In the genomic region with DNA sequence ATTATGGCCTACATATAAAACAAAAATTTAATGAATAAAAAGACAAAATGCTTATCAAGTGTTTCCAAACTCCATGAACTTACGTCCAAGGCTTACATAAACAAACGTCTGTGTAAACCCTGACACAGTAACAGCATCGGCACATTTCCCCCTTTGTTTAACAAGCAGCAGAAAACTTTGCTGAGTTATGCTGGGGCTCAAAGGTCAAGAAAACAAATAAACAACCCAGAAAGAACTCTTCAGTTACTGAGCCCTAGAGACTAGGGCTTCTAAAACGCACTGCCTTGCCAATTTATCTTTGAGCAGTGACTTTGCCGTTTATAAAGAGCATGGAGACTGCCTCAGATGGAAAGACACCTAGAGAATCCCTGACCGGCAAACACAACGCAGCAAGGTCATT, we compare ENCODE assay signal across 9 mouse cellular contexts. TPM values are rescaled to one million over a fixed set of nuclear protein-coding genes. Genes with fewer than 3 reads are reported as not detected.
A peak's percentile ranks its signal among the peaks of the same experiment; 100 is the strongest.
DNase-seq lines count a peak whose midpoint lies in the region; ATAC-seq and TF ChIP-seq lines count a peak whose summit lies in the region.
"Had no signal": no experiment of that assay in that cellular context is flagged by ENCODE, and none has a peak within 500 bp of the region (broad histone marks: within the 10 kb centered on the region; RNA-seq: fewer than 3 reads in every experiment).

No protein-coding gene starts in this region.

- 12% methylated on average over 7 of the region's 7 CpGs for WGBS in lung, embryonic 14.5 days
- 65% methylated on average over 7 of the region's 7 CpGs for WGBS in forebrain, embryonic 16.5 days
- 20% methylated on average over 7 of the region's 7 CpGs for WGBS in kidney, postnatal 0 days
- 15% methylated on average over 7 of the region's 7 CpGs for whole genome bisulfite sequencing in small intestine, adult 2 months

- H3K36me3 ChIP-seq in lung, embryonic 14.5 days (ENCODE audit: insufficient read depth), result peaks cover 33% of the 10 kb centered on the region; the same call in 1 of the 2 replicates
- H3K36me3 ChIP-seq in forebrain, embryonic 16.5 days (ENCODE audit: control insufficient read depth, insufficient read depth), result peaks cover 6% of the 10 kb centered on the region
- peaks cover 5% of the 10 kb centered on the region for H3K36me3 ChIP-seq in kidney, postnatal 0 days (ENCODE audit: insufficient read depth, low read length)
- H3K36me3 ChIP-seq in small intestine, adult 2 months (ENCODE audit: control insufficient read depth, insufficient read depth, low read length), result peaks cover 4% of the 10 kb centered on the region; the same call in 1 of the 2 replicates

- H3K9ac ChIP-seq in lung, embryonic 14.5 days, result no peak overlapping the region
- H3K9ac ChIP-seq in forebrain, embryonic 16.5 days (replicated peaks; ENCODE audit: low read depth, low read length), result no peak overlapping the region
- no peak overlapping the region; the same call in 1 of the 2 replicates for H3K9ac ChIP-seq in kidney, postnatal 0 days (ENCODE audit: low read depth, low read length)
- H3K9ac ChIP-seq: limb, embryonic 15.5 days had no signal

- H3K27ac ChIP-seq in lung, embryonic 14.5 days (ENCODE audit: low read depth), result peak overlapping the region; percentile 82
- H3K27ac ChIP-seq in forebrain, embryonic 16.5 days (ENCODE audit: low read length), result 0 out of 2 replicates have a peak overlapping the region, but pooled peaks have one; percentile 6
- H3K27ac ChIP-seq in kidney, postnatal 0 days, result peak overlapping the region; percentile 86
- H3K27ac ChIP-seq in small intestine, adult 2 months (ENCODE audit: insufficient read depth, low read depth, low read length), result peak overlapping the region; percentile 54
- H3K27ac ChIP-seq: limb, embryonic 15.5 days had no signal

- peaks cover 5% of the 10 kb centered on the region; the same call in 1 of the 2 replicates for H3K9me3 ChIP-seq in lung, embryonic 14.5 days (ENCODE audit: low read depth, low read length)
- peaks cover 9% of the 10 kb centered on the region for H3K9me3 ChIP-seq in forebrain, embryonic 16.5 days (ENCODE audit: control insufficient read depth, low read length)
- H3K9me3 ChIP-seq in kidney, postnatal 0 days (replicated peaks; ENCODE audit: low read length), result no peaks in the 10 kb centered on the region
- H3K9me3 ChIP-seq: limb, embryonic 15.5 days had no signal

- no peak overlapping the region for H3K4me3 ChIP-seq in lung, embryonic 14.5 days (ENCODE audit: low read depth, low read length)
- no peak overlapping the region for H3K4me3 ChIP-seq in forebrain, embryonic 16.5 days (replicated peaks; ENCODE audit: low read length)
- no peak overlapping the region for H3K4me3 ChIP-seq in kidney, postnatal 0 days (replicated peaks; ENCODE audit: low read depth, low read length)
- H3K4me3 ChIP-seq in small intestine, adult 2 months (ENCODE audit: low read depth, low read length), result no peak overlapping the region
- H3K4me3 ChIP-seq: limb, embryonic 15.5 days had no signal

- peak overlapping the region; percentile 46 for H3K4me2 ChIP-seq in lung, embryonic 14.5 days
- no peak overlapping the region for H3K4me2 ChIP-seq in forebrain, embryonic 16.5 days (ENCODE audit: low read length)
- peak overlapping the region; percentile 27 for H3K4me2 ChIP-seq in kidney, postnatal 0 days (ENCODE audit: low read length)
- H3K4me2 ChIP-seq: limb, embryonic 15.5 days had no signal

- TF ChIP-seq CTCF in lung, embryonic 14.5 days (IDR thresholded peaks at IDR 0.05; ENCODE audit: low read depth), result no peak
- TF ChIP-seq CTCF in kidney, postnatal 0 days (IDR thresholded peaks at IDR 0.05; ENCODE audit: low read depth), result no peak
- no peak for TF ChIP-seq CTCF in small intestine, adult 2 months (IDR thresholded peaks at IDR 0.05; ENCODE audit: extremely low read depth, insufficient read length, insufficient replicate concordance, low read depth, low read length)

- TF ChIP-seq POLR2A in small intestine, adult 2 months (IDR thresholded peaks at IDR 0.05; ENCODE audit: low read depth, low read length), result no peak

- DNase-seq in lung, embryonic 14.5 days, result peak; percentile 82
- no peak for DNase-seq in lung, postnatal 25 days (ENCODE audit: low spot score)
- peak; percentile 91 for DNase-seq in kidney, postnatal 0 days (ENCODE audit: low spot score)
- DNase-seq in spleen, postnatal 4 days (ENCODE audit: low spot score in 2 of 2), result no peak
- DNase-seq in adrenal gland, adult 18-20 months (ENCODE audit: low spot score in 2 of 2), result no peak
- DNase-seq: cerebellum, postnatal 36 days had no signal

- ATAC-seq in lung, embryonic 14.5 days (ENCODE audit: insufficient read depth), result peak; percentile 16
- ATAC-seq in forebrain, embryonic 16.5 days, result no peak
- peak; percentile 35; the same call in 1 of the 2 replicates for ATAC-seq in kidney, postnatal 0 days (replicated peaks; ENCODE audit: low FRiP score, low read depth)

- peaks cover 25% of the 10 kb centered on the region for H3K4me1 ChIP-seq in lung, embryonic 14.5 days (ENCODE audit: insufficient read depth)
- H3K4me1 ChIP-seq in forebrain, embryonic 16.5 days (replicated peaks; ENCODE audit: control insufficient read depth, insufficient read depth, low read length), result peaks cover 4% of the 10 kb centered on the region; the same call in 1 of the 2 replicates
- H3K4me1 ChIP-seq in kidney, postnatal 0 days (replicated peaks; ENCODE audit: insufficient read depth, low read length), result peaks cover 23% of the 10 kb centered on the region; the same call in 1 of the 2 replicates
- H3K4me1 ChIP-seq in small intestine, adult 2 months (ENCODE audit: control insufficient read depth, insufficient read depth, insufficient read length, low read length), result peaks cover 11% of the 10 kb centered on the region; the same call in 1 of the 2 replicates

- H3K27me3 ChIP-seq in lung, embryonic 14.5 days (ENCODE audit: insufficient read depth, low read length), result no peaks in the 10 kb centered on the region
- no peaks in the 10 kb centered on the region for H3K27me3 ChIP-seq in forebrain, embryonic 16.5 days (replicated peaks; ENCODE audit: control insufficient read depth, insufficient read depth, low read length)
- H3K27me3 ChIP-seq in kidney, postnatal 0 days (ENCODE audit: insufficient read depth, low read length), result no peaks in the 10 kb centered on the region
- H3K27me3 ChIP-seq in small intestine, adult 2 months (ENCODE audit: control insufficient read depth, insufficient read depth, low read length), result no peaks in the 10 kb centered on the region
- H3K27me3 ChIP-seq: limb, embryonic 15.5 days had no signal

RNA-seq across cellular contexts. Expression of a gene that starts 17.7 kb away (rescaled TPM):
- 208 and 220 TPM in 2 replicates for polyA plus RNA-seq in lung, embryonic 14.5 days (2014; fragmentation: Nextera tagmentation; extraction: Ambion mirVana)
- polyA plus RNA-seq in forebrain, embryonic 16.5 days (2015; fragmentation: Nextera tagmentation; extraction: Ambion mirVana), result 138 and 145 TPM in 2 replicates
- polyA plus RNA-seq in kidney, postnatal 0 days (2015; fragmentation: Nextera tagmentation; extraction: Ambion mirVana), result 186 and 191 TPM in 2 replicates
- 15.4 and 24.8 TPM in 2 replicates for polyA plus RNA-seq in small intestine, adult 2 months (2012; rRNA removed)
- 10 to 100 TPM; 11.0 to 12.7 TPM for total RNA-seq in adrenal gland, adult 18-20 months (2021)

Comparison
In these comparisons a context has a peak if more than half of its experiments do, and no peak if none do; other contexts are left out.
1. DNase-seq: peak in lung, embryonic 14.5 days (single experiment) and kidney, postnatal 0 days (single experiment); none in lung, postnatal 25 days (single experiment), spleen, postnatal 4 days (0 of 2) and adrenal gland, adult 18-20 months (0 of 2).
2. H3K27ac ChIP-seq: peak in every context shown above with its lines; median percentile 86 in kidney, postnatal 0 days; 82 in lung, embryonic 14.5 days; 54 in small intestine, adult 2 months; 6 in forebrain, embryonic 16.5 days.